Mouse (Mus musculus) bone marrow macrophage, adult 2 months (primary cell): Measurements from ENCODE around the gene Galt.

Experiments used
- CTCF ChIP-seq: IDR thresholded peaks from 2 replicates; pipeline ENCODE4 v1.5.1; 2012; ENCODE audit warnings: low read depth, mild to moderate bottlenecking, low read length, moderate library complexity
- POLR2A ChIP-seq: IDR thresholded peaks from 2 replicates; pipeline ENCODE4 v1.6.1; 2012; ENCODE audit warnings: mild to moderate bottlenecking, low read depth, low read length, borderline replicate concordance

- TF ChIP-seq POLR2A (no peak), CTCF (no peak)
Measured at GRCm38 (mm10) chr4:41762099-41762687, 7.2 kb downstream of the Galt start.
